Mouse (Mus musculus) splenic B cell, adult 2 months (primary cell): Measurements from ENCODE around the gene C1ra.
"Not testable (repeated sequence)": the region's sequence is repeated elsewhere in the genome, so short reads cannot be mapped to it uniquely, and the experiment has no call there.

Experiments
- DNase-seq: peaks from one replicate; pipeline ENCODE4 v3.0.0-alpha.2; 2011; ENCODE audit warnings: low read depth, low spot score
- H3K27me3 ChIP-seq: 2 replicates; pipeline ENCODE4 v1.6.1; 2012; ENCODE audit warnings: mild to moderate bottlenecking, low read length, moderate library complexity, mixed read lengths; ENCODE audit not compliant: control insufficient read depth, poor library complexity, insufficient read depth, severe bottlenecking
- H3K36me3 ChIP-seq: 2 replicates; pipeline ENCODE4 v1.6.1; 2012; ENCODE audit warnings: mild to moderate bottlenecking, low read length, moderate library complexity, mixed read lengths; ENCODE audit not compliant: control insufficient read depth, poor library complexity, insufficient read depth, severe bottlenecking

The C1ra gene

DNA sequence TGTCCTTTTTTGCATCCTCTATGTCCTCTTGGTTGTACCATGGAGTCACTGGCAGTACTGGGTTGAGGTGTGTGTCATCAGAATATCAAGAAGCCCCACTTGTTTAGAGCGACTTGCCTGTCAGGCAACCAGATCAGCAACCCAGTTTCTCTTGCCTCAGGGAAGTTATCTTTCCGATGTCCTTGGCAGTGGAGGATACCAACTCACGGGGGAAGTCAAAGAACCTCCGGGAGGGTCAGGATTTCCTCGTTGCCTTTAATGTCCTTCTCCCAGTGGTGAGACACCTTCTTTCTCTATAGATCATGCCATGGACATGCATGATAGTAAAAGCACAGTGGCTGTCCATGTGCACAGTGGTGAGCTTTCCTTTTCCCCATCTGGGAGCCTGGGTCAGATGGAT, 10.2 kb upstream of the C1ra start:
- no peaks in the 10 kb centered on the region for H3K27me3 ChIP-seq
- no peak for DNase-seq
- no peaks in the 10 kb centered on the region for H3K36me3 ChIP-seq

DNA sequence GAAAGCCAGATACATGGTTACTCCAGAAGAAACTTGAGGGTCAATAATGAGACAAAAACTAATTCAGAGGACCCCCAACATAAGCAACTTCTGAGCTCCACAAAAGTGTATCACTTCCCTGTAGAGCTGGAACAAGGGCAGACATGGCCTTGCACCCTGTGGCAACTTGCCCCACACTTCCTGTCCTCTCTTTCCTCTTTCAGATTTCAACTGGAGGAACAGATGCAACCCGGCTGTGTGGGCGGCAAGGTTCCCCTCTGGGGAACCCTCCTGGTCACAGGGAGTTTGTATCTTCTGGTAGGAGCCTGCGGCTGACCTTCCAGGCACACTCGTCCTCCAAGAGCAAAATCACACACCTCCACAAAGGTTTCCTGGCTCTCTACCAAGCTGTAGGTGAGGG, 7.2 kb upstream of the C1ra start:
- DNase-seq: peak; percentile 24
- Histone ChIP-seq H3K27me3 (no peaks in the 10 kb centered on the region), H3K36me3 (no peaks in the 10 kb centered on the region)

DNA sequence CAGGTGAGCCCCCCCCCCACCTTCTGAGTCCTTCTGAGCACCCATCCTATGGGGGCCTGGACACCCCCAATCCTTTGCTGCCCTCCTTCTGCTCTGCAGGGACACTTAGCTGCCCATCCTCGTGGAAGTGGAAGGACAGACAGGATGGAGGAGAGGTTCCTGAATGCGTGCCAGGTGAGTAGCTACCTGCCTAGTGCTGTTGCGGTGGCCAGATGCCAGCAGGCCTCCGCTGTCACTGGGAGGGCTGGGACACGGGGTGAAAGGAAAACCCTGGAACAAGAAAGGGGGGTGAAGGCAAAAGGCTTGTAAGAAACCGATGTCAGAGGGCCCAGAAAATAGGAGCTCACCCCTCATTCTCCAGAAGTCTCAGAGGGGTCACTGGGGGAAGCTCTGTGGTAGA, 5.2 kb upstream of the C1ra start:
- Histone ChIP-seq H3K27me3 (no peaks in the 10 kb centered on the region), H3K36me3 (no peaks in the 10 kb centered on the region)
- no peak for DNase-seq

DNA sequence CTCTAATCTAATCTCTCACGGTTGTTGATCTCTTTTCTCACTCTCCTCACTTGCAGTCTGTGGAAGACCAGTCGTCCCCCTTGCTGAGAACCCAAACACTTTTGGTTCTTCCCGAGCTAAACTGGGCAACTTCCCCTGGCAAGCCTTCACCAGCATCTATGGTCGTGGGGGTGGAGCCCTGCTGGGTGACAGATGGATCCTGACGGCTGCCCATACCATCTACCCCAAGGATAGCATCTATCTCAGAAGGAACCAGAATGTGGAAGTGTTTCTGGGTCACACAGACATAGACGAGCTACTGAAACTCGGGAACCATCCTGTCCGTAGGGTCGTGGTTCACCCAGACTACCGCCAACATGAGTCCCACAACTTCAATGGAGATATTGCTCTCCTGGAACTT, 3.9 kb upstream of the C1ra start:
- H3K36me3 ChIP-seq: no peaks in the 10 kb centered on the region
- H3K27me3 ChIP-seq: no peaks in the 10 kb centered on the region
- no peak for DNase-seq

DNA sequence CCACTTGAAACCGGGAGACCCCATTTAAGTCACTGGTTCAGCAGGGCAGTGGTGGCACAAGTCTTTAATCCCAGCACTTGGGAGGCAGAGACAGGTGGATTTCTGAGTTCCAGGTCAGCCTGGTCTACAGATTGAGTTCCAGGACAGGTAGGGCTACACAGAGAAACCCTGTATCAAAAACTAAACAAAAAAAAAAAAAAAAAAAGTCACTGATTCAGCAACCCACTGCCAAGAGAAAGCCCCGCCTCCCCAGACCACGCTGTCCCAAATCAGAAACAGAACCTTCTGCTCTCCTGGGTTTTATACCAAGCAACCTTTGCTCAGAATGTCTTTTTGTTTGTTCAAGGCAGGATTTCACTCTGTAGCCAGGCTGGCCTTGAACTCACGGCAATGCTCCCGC, 3.0 kb upstream of the C1ra start:
- H3K36me3 ChIP-seq, H3K27me3 ChIP-seq: not testable (repeated sequence)

DNA sequence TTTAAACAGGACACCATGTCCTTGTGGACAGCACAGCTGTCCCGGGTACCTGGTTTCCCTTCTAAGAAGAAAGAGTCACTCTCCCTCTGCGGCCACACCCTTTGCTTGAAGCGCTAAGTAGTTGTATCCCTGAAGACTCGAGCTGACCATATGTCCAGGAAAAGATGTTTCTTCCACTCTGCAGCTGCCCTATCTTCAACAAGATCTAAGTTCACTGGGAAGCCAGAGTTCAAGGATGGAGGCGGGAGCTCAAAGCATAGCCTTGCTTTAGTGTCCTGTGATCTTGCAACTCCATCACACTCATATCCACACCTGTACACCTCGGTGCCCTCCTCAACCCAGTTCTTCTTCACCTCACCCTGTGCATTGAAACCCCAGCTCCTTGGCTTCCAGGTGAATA, 269 bp upstream of the C1ra start:
- DNase-seq: no peak
- Histone ChIP-seq H3K27me3 (no peaks in the 10 kb centered on the region), H3K36me3 (no peaks in the 10 kb centered on the region)

More for the DNA sequence above, 3.0 kb upstream of the C1ra start:
- DNase-seq: not testable (repeated sequence)

DNA sequence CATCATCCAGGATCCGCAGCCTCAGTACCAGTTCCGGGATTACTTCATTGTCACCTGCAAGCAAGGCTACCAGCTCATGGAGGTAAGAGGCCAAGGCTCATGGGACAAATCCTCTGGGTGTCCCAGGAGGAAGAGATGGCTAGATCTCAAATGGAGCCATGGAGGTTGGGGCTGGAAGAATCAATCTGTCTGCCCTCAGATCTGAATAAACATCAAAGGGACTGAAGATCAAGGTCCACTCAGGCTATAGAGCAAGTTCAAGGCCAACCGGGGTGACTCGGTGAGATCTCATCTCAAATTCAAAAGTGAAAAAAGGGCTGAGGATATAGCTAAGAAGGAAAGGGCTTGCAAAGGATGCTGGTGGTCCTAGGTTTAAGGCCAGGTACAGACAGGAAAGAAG, 5.5 kb downstream of the C1ra start:
- not testable (repeated sequence) for H3K27me3 ChIP-seq, DNase-seq, H3K36me3 ChIP-seq

DNA sequence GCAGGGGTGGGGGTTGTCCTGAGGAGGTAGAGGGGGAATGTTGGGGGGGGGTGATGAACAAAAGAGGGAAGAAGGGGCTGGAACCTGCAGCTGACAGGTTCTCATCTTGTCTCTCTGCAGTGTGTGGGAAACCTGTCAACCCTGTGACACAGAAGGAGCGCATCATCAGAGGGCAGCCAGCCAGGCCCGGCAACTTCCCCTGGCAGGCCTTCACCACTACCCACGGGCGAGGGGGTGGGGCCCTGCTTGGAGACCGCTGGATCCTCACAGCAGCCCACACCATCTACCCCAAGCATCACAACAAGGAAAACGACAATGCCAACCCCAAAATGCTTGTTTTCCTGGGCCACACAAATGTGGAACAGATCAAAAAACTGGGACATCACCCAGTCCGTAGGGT, 9.9 kb downstream of the C1ra start:
- H3K27me3 ChIP-seq, DNase-seq, H3K36me3 ChIP-seq: not testable (repeated sequence)

DNA sequence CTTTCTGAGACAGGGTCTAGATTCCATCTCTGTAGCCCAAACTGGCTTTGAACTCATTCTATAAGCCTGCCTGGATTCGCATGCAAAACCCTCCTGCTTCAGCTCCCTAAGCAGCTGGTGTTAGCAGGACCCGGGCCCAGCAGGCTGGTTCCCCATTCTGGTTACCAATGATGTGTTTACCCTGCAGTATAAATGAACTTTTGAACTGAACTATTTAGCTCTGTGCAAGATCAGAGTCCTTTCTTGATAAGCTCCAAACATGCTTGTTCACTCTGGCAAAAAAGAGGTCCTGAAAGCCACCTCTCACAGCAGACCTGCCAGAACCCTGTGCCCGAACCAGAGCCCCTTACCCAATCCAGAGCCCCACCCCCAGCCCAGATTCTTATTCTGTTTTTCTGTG, 15.7 kb downstream of the C1ra start:
- Histone ChIP-seq H3K27me3 (no peaks in the 10 kb centered on the region), H3K36me3 (no peaks in the 10 kb centered on the region)
- no peak for DNase-seq

DNA sequence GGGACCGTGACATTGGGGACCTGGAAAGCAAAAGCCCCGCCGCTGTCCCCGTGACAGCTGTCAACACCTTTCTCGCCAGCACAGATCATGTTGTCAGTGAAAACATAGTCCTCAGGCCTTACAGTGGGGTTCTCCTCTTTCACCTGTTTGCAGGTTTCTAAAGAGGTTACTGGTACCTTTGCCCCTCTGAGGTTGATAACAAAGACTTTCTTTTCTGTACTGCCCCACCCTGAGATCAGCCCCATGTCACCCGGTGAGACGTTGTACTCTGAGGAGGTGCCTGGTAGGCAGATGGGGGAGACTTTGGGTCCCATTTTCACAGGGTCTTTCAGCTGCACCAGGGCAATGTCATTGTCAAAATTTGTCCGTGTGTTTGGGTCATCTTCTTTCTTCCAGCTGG, 18.9 kb downstream of the C1ra start:
- no peak for DNase-seq
- Histone ChIP-seq H3K27me3 (no peaks in the 10 kb centered on the region), H3K36me3 (no peaks in the 10 kb centered on the region)

DNA sequence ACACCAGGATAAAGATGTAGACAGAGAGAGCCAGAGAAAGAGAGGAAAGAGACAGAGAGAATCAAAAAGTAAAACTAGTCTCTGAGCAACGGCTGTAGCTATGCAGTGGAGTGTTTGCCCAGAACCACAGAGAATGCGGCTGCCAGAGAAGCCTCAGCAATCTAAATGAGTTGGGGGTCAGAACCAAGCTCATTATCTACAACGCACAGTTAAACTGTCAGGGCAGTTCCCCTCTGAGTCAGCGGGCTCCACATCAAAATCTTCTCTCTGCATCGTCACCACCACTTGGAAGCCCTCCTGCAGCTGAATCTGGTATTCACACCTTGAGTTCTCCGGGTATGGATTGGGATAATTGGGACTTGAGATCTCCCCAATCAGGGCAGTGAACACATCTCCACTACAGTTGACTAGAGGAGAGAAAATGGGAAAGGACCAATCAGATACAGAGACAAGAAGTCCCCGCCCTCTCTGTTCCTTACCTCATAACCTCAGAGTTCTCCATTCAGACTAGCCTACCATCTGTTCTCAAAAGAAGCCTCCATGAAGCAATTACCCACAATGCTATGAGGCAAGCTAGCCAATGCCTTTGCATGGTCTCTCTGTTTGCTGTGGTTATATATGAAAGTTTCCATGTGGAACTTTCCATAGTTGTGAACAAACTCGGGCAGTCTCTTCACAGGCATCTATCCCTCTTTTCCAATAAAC, 24.1 kb downstream of the C1ra start:
- H3K27me3 ChIP-seq, H3K36me3 ChIP-seq, DNase-seq: not testable (repeated sequence)

DNA sequence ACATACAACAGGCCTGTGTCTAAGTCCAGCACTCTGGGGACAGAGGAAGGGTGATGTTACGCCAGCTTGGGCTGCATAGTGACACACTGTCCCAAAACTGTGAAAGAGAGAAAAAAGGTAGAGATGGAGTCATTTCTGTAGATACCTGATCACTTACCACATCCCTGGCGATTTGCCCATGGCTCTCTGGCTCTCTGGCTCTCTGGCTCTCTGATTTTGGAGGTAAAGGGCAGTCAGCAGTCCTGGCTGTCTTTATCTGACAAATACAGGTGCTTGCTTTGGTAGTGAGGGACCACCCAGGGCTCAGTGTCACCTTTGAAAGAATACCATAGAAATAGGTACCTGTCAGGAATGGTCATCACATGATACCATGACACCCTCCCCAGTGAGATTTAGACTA, 29.0 kb downstream of the C1ra start:
- H3K27me3 ChIP-seq, DNase-seq, H3K36me3 ChIP-seq: not testable (repeated sequence)

DNA sequence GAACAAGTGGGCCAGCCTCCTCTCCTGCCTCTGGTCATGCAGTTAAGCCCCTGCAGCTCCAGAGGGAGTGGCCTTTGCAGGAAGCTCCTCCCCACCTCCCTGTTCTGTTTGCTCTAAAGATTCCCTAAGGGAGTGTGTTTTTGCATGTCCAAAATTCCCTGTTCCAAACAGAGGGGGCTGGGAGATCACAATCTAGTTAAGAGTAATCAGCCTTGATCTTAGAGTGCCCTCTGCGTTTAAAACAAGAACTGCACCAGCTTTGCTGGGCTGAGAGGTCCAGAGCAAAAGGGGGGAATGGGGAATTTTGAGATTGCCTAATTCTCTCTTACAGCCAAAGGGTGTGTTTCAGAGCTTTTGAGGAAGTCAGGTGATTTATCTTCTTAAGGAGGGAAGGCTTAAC, 30.1 kb downstream of the C1ra start, which contains the start of gene C1s1:
C1s1 (minus strand) TSS at position 76 of the 400 bp plus-strand sequence.
- DNase-seq: peak; percentile 11

DNA sequence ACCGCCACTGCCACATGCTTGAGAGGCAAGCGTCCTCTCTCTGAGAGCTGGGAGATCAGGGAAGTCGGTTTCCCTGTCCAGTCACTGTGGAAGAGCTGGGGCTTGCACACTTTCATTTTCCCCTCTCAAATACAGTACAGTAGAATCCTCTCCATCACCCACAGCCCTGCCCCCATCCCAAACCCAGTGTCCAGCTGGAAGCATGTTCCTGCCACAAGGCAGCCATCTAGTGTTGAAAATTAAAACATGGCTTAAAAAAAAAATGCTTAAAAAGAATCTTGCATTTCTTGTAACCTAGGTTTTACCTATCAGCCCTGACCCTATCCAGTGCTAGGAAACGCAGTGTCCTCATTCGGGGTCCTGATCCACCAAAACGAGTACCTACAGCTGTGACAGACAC, 32.3 kb downstream of the C1ra start:
- H3K27me3 ChIP-seq: no peaks in the 10 kb centered on the region
- no peak for DNase-seq
- H3K36me3 ChIP-seq: no peaks in the 10 kb centered on the region

More for the DNA sequence above, 30.1 kb downstream of the C1ra start, which contains the start of gene C1s1:
- not testable (repeated sequence) for H3K36me3 ChIP-seq, H3K27me3 ChIP-seq

DNA sequence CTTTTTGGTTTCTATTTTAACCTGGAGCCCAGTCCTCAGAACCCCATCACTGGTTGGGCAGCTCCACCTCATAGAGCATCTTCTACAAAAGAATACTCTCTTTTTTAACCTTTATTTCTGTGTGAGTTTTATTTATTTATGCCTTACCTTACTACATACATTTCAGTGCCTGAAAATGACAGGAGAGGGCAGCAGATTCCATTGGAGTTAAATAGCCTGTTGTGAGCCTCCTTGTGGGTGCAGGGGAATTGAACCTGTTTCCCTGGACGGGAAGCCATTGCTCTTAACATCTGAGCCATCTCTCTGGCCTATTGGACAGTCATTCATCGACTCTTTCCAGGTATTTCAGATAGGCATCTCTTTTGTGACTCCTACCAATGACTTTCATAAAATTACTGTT, 33.2 kb downstream of the C1ra start:
- DNase-seq: no peak
- Histone ChIP-seq H3K36me3 (no peaks in the 10 kb centered on the region), H3K27me3 (no peaks in the 10 kb centered on the region)

DNA sequence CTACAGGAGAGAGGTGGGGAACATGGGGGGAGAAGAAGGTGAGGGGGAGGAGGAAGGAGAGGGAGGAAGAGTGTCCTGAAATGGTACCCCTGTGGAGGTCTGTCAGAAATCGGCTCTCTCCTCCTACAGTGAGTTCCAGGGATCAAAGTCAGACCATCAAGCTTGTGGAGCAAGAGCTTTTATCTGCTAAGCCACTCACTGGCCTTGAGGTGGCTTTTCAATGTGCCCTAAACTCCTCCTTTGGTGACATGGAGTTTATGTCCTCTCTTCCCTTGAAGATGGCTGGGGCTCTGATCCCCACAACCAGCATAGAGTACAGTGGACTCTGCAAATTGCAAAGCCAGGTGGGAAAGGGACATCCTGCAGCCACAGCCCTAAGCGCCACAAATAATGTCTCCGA, 35.8 kb downstream of the C1ra start:
- H3K36me3 ChIP-seq, H3K27me3 ChIP-seq, DNase-seq: not testable (repeated sequence)
